Comparison of ENCODE assay signal across 9 mouse cellular contexts in genomic region chr2:25110505-25111183, GRCm38 (mm10). TPM values are rescaled to one million over a fixed set of nuclear protein-coding genes. Genes with fewer than 3 reads are reported as not detected.
DNase-seq lines count a peak whose midpoint lies in the region; ATAC-seq lines count a peak whose summit lies in the region.
"Had no signal": no experiment of that assay in that cellular context is flagged by ENCODE, and none has a peak within 500 bp of the region (broad histone marks: within the 10 kb centered on the region; RNA-seq: fewer than 3 reads in every experiment).

No protein-coding gene starts in this region.

- 0 out of 2 replicates have a peak, but pooled peaks cover 4% of the 10 kb centered on the region for H3K4me1 ChIP-seq in embryonic facial prominence, embryonic 15.5 days
- peaks cover 10% of the 10 kb centered on the region; the same call in 1 of the 2 replicates for H3K4me1 ChIP-seq in kidney, embryonic 15.5 days
- H3K4me1 ChIP-seq in stomach, embryonic 14.5 days (ENCODE audit: control insufficient read depth, insufficient read depth, low read length), result no peaks in the 10 kb centered on the region
- H3K4me1 ChIP-seq in hindbrain, embryonic 16.5 days (ENCODE audit: control insufficient read depth, insufficient read depth, low read depth, low read length), result no peaks in the 10 kb centered on the region
- H3K4me1 ChIP-seq: limb, embryonic 15.5 days had no signal

- H3K9ac ChIP-seq in embryonic facial prominence, embryonic 15.5 days, result no peak overlapping the region
- no peak overlapping the region for H3K9ac ChIP-seq in kidney, embryonic 15.5 days
- H3K9ac ChIP-seq in stomach, embryonic 14.5 days (replicated peaks; ENCODE audit: low read depth, low read length), result no peak overlapping the region
- no peak overlapping the region for H3K9ac ChIP-seq in hindbrain, embryonic 16.5 days (ENCODE audit: low read depth, low read length)
- H3K9ac ChIP-seq: limb, embryonic 15.5 days had no signal

- H3K27ac ChIP-seq in embryonic facial prominence, embryonic 15.5 days (replicated peaks), result 0 out of 2 replicates have a peak overlapping the region, but pooled peaks have one; percentile 1
- peak overlapping the region; percentile 61 for H3K27ac ChIP-seq in kidney, embryonic 15.5 days
- no peak overlapping the region for H3K27ac ChIP-seq in stomach, embryonic 14.5 days (ENCODE audit: low read length)
- no peak overlapping the region for H3K27ac ChIP-seq in hindbrain, embryonic 16.5 days (ENCODE audit: low read depth, low read length)
- H3K27ac ChIP-seq: limb, embryonic 15.5 days had no signal

- H3K36me3 ChIP-seq in embryonic facial prominence, embryonic 15.5 days, result no peaks in the 10 kb centered on the region
- no peaks in the 10 kb centered on the region for H3K36me3 ChIP-seq in kidney, embryonic 15.5 days
- H3K36me3 ChIP-seq in stomach, embryonic 14.5 days (ENCODE audit: control insufficient read depth, insufficient read depth, low read length), result no peaks in the 10 kb centered on the region
- no peaks in the 10 kb centered on the region for H3K36me3 ChIP-seq in hindbrain, embryonic 16.5 days (ENCODE audit: control insufficient read depth, insufficient read depth, low read length)
- H3K36me3 ChIP-seq: limb, embryonic 15.5 days had no signal

- no peaks in the 10 kb centered on the region for H3K9me3 ChIP-seq in embryonic facial prominence, embryonic 15.5 days (replicated peaks)
- no peaks in the 10 kb centered on the region for H3K9me3 ChIP-seq in kidney, embryonic 15.5 days (replicated peaks)
- no peaks in the 10 kb centered on the region for H3K9me3 ChIP-seq in stomach, embryonic 14.5 days (ENCODE audit: control insufficient read depth, low read depth, low read length)
- no peaks in the 10 kb centered on the region for H3K9me3 ChIP-seq in hindbrain, embryonic 16.5 days (ENCODE audit: control insufficient read depth, low read length)
- H3K9me3 ChIP-seq: limb, embryonic 15.5 days had no signal

- ATAC-seq in embryonic facial prominence, embryonic 15.5 days (ENCODE audit: insufficient number of reproducible peaks, low FRiP score, low TSS enrichment, low read depth), result no peak
- no peak; the same call in 1 of the 2 replicates for ATAC-seq in kidney, embryonic 15.5 days (replicated peaks; ENCODE audit: low FRiP score)
- 0 out of 2 replicates have a peak, but pooled peaks have one; percentile 12 for ATAC-seq in stomach, embryonic 14.5 days (ENCODE audit: insufficient number of reproducible peaks, insufficient read depth, low FRiP score, low read depth)
- no peak for ATAC-seq in hindbrain, embryonic 16.5 days

- H3K4me2 ChIP-seq in embryonic facial prominence, embryonic 15.5 days (replicated peaks), result no peak overlapping the region
- H3K4me2 ChIP-seq in kidney, embryonic 15.5 days, result no peak overlapping the region
- no peak overlapping the region for H3K4me2 ChIP-seq in stomach, embryonic 14.5 days (replicated peaks; ENCODE audit: low read depth, low read length)
- H3K4me2 ChIP-seq in hindbrain, embryonic 16.5 days (ENCODE audit: low read length), result no peak overlapping the region
- H3K4me2 ChIP-seq: limb, embryonic 15.5 days had no signal

- H3K27me3 ChIP-seq in embryonic facial prominence, embryonic 15.5 days, result no peaks in the 10 kb centered on the region
- no peaks in the 10 kb centered on the region for H3K27me3 ChIP-seq in kidney, embryonic 15.5 days
- H3K27me3 ChIP-seq in stomach, embryonic 14.5 days (ENCODE audit: control insufficient read depth, insufficient read depth, low read length), result no peaks in the 10 kb centered on the region
- H3K27me3 ChIP-seq in hindbrain, embryonic 16.5 days (replicated peaks; ENCODE audit: control insufficient read depth, insufficient read depth, low read length), result no peaks in the 10 kb centered on the region
- H3K27me3 ChIP-seq: limb, embryonic 15.5 days had no signal

- DNase-seq in lung, postnatal 10 days, result peak; percentile 75
- DNase-seq in lung, adult 18-20 months, result no peak
- no peak for DNase-seq in MN1 (ENCODE audit: low spot score)
- DNase-seq in Muller cell, postnatal 12 days (ENCODE audit: inconsistent ontology term), result no peak

- H3K4me3 ChIP-seq in embryonic facial prominence, embryonic 15.5 days (replicated peaks), result no peak overlapping the region
- no peak overlapping the region for H3K4me3 ChIP-seq in kidney, embryonic 15.5 days (replicated peaks)
- H3K4me3 ChIP-seq in stomach, embryonic 14.5 days (ENCODE audit: low read depth, low read length), result no peak overlapping the region
- no peak overlapping the region for H3K4me3 ChIP-seq in hindbrain, embryonic 16.5 days (ENCODE audit: low read length)
- H3K4me3 ChIP-seq: limb, embryonic 15.5 days had no signal

RNA-seq across cellular contexts. Expression of gene Noxa1, which starts 15.7 kb away (rescaled TPM):
- 0.37 and 0.39 TPM in 2 replicates for polyA plus RNA-seq in embryonic facial prominence, embryonic 15.5 days (2015; fragmentation: Nextera tagmentation; extraction: Ambion mirVana)
- polyA plus RNA-seq in kidney, embryonic 15.5 days (2015; fragmentation: Nextera tagmentation; extraction: Ambion mirVana), result 0.77 and 1.1 TPM in 2 replicates
- polyA plus RNA-seq in stomach, embryonic 14.5 days (2014; fragmentation: Nextera tagmentation; extraction: Ambion mirVana), result 2.3 and 5.0 TPM in 2 replicates
- not detected in 2 replicates for polyA plus RNA-seq in hindbrain, embryonic 16.5 days (2015; fragmentation: Nextera tagmentation; extraction: Ambion mirVana)

RNA-seq across cellular contexts. Expression of gene Entpd8, which starts 30.5 kb away (rescaled TPM):
- not detected in 2 replicates for polyA plus RNA-seq in embryonic facial prominence, embryonic 15.5 days (2015; fragmentation: Nextera tagmentation; extraction: Ambion mirVana)
- polyA plus RNA-seq in kidney, embryonic 15.5 days (2015; fragmentation: Nextera tagmentation; extraction: Ambion mirVana), result 5.0 and 5.3 TPM in 2 replicates
- 0.26 and 0.53 TPM in 2 replicates for polyA plus RNA-seq in stomach, embryonic 14.5 days (2014; fragmentation: Nextera tagmentation; extraction: Ambion mirVana)
- polyA plus RNA-seq in hindbrain, embryonic 16.5 days (2015; fragmentation: Nextera tagmentation; extraction: Ambion mirVana), result not detected in 2 replicates
- polyA plus RNA-seq: limb, embryonic 15.5 days had no signal

RNA-seq across cellular contexts. Expression of gene Nsmf, which starts 56.5 kb away (rescaled TPM):
- 93.0 and 97.2 TPM in 2 replicates for polyA plus RNA-seq in embryonic facial prominence, embryonic 15.5 days (2015; fragmentation: Nextera tagmentation; extraction: Ambion mirVana)
- 76.5 and 91.4 TPM in 2 replicates for polyA plus RNA-seq in kidney, embryonic 15.5 days (2015; fragmentation: Nextera tagmentation; extraction: Ambion mirVana)
- 59.5 and 60.3 TPM in 2 replicates for polyA plus RNA-seq in stomach, embryonic 14.5 days (2014; fragmentation: Nextera tagmentation; extraction: Ambion mirVana)
- polyA plus RNA-seq in hindbrain, embryonic 16.5 days (2015; fragmentation: Nextera tagmentation; extraction: Ambion mirVana), result 173 and 174 TPM in 2 replicates

Comparison
In these comparisons a context has a peak if more than half of its experiments do, and no peak if none do; other contexts are left out.
1. H3K27ac ChIP-seq: peak in embryonic facial prominence, embryonic 15.5 days (single experiment) and kidney, embryonic 15.5 days (single experiment); none in stomach, embryonic 14.5 days (single experiment) and hindbrain, embryonic 16.5 days (single experiment).